Mouse (Mus musculus) olfactory bulb, adult 2 months (tissue): ENCODE measurements at regions not wholly inside any gene's neighbourhood (a gene's known extent, or its start where the extent isn't known, plus 50 kb on each side); places are given as distances from the start of the nearest gene placed in this dataset.

Experiments used
- CTCF ChIP-seq: fragments of 200-500 bp; IDR thresholded peaks from 2 replicates; pipeline ENCODE4 v1.5.1; 2012; ENCODE audit warnings: low read depth, mild to moderate bottlenecking, low read length, moderate library complexity; ENCODE audit not compliant: insufficient read depth
- POLR2A ChIP-seq: fragments of 200-500 bp; IDR thresholded peaks from 2 replicates; pipeline ENCODE4 v1.6.1; 2012; ENCODE audit warnings: mild to moderate bottlenecking, low read depth, low read length, moderate library complexity; ENCODE audit not compliant: insufficient read depth

DNA sequence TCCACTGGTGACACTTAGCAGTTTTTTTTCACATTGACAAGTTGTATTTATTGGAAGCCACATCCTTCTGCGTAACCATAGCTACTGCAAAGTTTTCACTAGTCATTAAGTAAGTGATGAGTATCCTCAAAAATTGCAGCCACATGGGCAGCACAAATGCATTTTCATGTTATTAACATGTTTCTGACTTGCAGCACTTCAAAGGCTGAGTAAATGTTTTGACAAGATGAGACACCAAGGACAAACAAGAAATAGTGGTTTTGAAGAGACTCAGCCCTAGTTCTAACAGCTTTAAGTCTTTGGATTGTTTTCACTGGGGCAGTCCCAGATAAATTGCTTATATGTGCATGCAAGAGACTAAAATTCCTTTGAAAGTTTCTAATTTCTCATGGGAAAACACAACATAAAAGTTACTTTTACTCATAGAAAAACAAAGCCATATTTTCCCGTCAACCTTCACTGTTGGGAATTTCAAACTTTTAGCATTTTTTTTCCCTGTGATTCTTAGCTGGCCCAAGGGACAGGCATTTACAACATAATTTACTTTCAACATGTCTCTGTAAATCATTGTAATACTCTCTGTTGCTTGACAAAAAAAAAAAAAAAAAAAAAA lies 787.5 kb upstream of the Zeb2 start:
- TF ChIP-seq CTCF (no peak), POLR2A (no peak)
